Mouse (Mus musculus) gastrocnemius, postnatal 25 days (tissue): Measurements from ENCODE around the gene Zmynd11. TPM values are rescaled to one million over a fixed set of nuclear protein-coding genes. Genes with fewer than 3 reads are reported as not detected.

Source experiments
- DNase-seq: peaks from one replicate; pipeline ENCODE4 v3.0.0; 2022
- total RNA-seq, 2 experiments: library from RNA; stranded (reverse); gene quantifications; 1 replicate in 1 of 2; 2 replicates in 1 of 2; pipeline ENCODE4 v1.2.3; 2021

Zmynd11 gene
- total RNA-seq, 2 experiments from 2014 or later: 74.9 to 76.2 TPM

GRCm38 (mm10) chr13:9653018-9653417 lies 112.1 kb downstream of the Zmynd11 start:
- no peak for DNase-seq

GRCm38 (mm10) chr13:9650580-9650979 lies 114.5 kb downstream of the Zmynd11 start:
- no peak for DNase-seq

DNA sequence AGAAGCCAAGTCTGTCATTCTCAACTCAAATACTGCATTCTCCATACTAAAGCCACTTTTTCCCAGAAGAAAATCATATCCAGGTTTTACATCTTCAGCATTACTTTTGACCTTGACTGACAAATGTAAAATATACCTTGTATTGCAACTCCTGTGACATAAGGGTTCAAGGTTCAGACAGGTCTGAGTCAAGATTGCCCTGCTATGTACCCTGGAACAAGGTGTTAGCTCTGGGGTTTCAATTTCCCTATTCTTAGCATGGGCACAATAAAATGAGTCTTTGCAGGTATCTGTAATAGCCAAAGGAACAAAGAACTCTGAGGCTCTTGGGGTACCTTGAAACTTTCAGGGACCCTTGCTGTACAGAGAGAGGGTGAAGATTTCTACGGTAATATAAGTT lies 115.2 kb downstream of the Zmynd11 start:
- DNase-seq: no peak

- no peak for DNase-seq
Measured at GRCm38 (mm10) chr13:9648716-9649115, 116.4 kb downstream of the Zmynd11 start.

DNA sequence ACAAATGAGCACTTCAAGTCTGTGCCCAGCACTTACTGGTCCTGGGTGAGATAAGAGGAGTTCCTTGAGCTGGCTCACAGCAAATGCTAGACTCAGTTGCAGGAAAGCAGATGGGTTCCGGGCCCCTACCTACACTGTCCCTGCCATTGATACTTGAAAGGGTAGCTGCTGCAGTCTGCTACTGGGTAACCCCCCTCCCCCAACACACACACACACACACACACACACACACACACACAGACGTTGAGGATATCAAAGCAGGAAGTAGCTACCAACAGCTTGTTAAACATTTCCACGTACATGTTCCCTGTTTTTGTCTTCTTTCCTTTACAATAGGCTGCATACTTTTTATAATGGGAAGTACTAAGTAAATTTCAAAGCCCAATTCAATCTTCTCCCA lies 127.2 kb downstream of the Zmynd11 start:
- no peak for DNase-seq

DNA sequence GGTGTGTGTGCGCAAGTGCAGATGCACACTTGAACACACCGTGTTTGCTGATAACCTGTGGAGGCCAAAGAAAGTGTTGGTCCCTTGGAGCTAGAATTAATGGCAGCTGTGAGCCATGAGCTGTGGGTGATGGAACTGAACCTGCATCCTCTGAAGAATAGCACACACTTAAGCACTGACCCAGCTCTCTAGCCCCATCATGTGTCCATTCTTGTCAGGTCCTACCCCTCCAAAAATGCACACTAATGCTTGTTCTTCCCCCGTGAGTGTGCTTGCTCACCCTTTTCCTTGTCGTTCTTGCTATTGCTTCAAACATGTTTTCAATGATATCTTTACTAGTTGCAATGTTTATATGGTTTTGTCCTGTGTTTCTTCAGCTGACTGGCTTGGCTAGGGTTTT lies 128.6 kb downstream of the Zmynd11 start:
- DNase-seq: no peak

GRCm38 (mm10) chr13:9635951-9636350 lies 129.2 kb downstream of the Zmynd11 start:
- DNase-seq: no peak
